Mouse (Mus musculus) brain, embryonic 18.5 days (tissue): Measurements from ENCODE around the gene Rho.
A peak's percentile ranks its signal among the peaks of the same experiment; 100 is the strongest.

Experiments used
- DNase-seq: peaks from one replicate; pipeline ENCODE4 v3.0.0-alpha.2; 2012; ENCODE audit warnings: low read depth, low spot score

The Rho gene

GRCm38 (mm10) chr6:115931639-115932038 lies at the start of gene Rho:
TSS of gene Rho (plus strand) at chr6:115931748.
- DNase-seq: no peak

- DNase-seq: no peak
Observed at GRCm38 (mm10) chr6:115884018-115884417, 47.5 kb upstream of the Rho start.

GRCm38 (mm10) chr6:115886894-115887293 lies 44.7 kb upstream of the Rho start:
- DNase-seq: no peak

- DNase-seq: no peak
Observed at GRCm38 (mm10) chr6:115888296-115888695, 43.3 kb upstream of the Rho start.

- DNase-seq: no peak
Observed at GRCm38 (mm10) chr6:115890601-115891000, 40.9 kb upstream of the Rho start.

GRCm38 (mm10) chr6:115891061-115891460 lies 40.5 kb upstream of the Rho start:
- DNase-seq: no peak

- peak; percentile 58 for DNase-seq
Observed at GRCm38 (mm10) chr6:115891497-115892061, 40.0 kb upstream of the Rho start.

GRCm38 (mm10) chr6:115892363-115892762 lies 39.2 kb upstream of the Rho start:
- DNase-seq: no peak

GRCm38 (mm10) chr6:115896346-115896745 lies 35.2 kb upstream of the Rho start:
- DNase-seq: no peak

GRCm38 (mm10) chr6:115897117-115897516 lies 34.4 kb upstream of the Rho start:
- DNase-seq: no peak

GRCm38 (mm10) chr6:115897926-115898520 lies 33.5 kb upstream of the Rho start:
- DNase-seq: no peak

- no peak for DNase-seq
Observed at GRCm38 (mm10) chr6:115901062-115901461, 30.5 kb upstream of the Rho start.

- no peak for DNase-seq
Observed at GRCm38 (mm10) chr6:115901489-115901931, 30.0 kb upstream of the Rho start.

- DNase-seq: no peak
Observed at GRCm38 (mm10) chr6:115902545-115902944, 29.0 kb upstream of the Rho start.

GRCm38 (mm10) chr6:115905568-115905967 lies 26.0 kb upstream of the Rho start:
- no peak for DNase-seq

GRCm38 (mm10) chr6:115906455-115906854 lies 25.1 kb upstream of the Rho start:
- no peak for DNase-seq

- no peak for DNase-seq
Observed at GRCm38 (mm10) chr6:115906871-115907270, 24.7 kb upstream of the Rho start.

- DNase-seq: no peak
Observed at GRCm38 (mm10) chr6:115908421-115908982, 23.0 kb upstream of the Rho start.

GRCm38 (mm10) chr6:115909052-115909451 lies 22.5 kb upstream of the Rho start:
- no peak for DNase-seq

- no peak for DNase-seq
Observed at GRCm38 (mm10) chr6:115909940-115910339, 21.6 kb upstream of the Rho start.

GRCm38 (mm10) chr6:115911763-115912162 lies 19.8 kb upstream of the Rho start:
- DNase-seq: no peak

GRCm38 (mm10) chr6:115913482-115913881 lies 18.1 kb upstream of the Rho start:
- DNase-seq: no peak

- no peak for DNase-seq
Observed at GRCm38 (mm10) chr6:115914511-115915202, 16.9 kb upstream of the Rho start.
